Mouse (Mus musculus) regulatory T cell (primary cell): ENCODE measurements around the gene Tmem54.

Experiments used
- in situ Hi-C: fragments of 300-600 bp; cut with MboI, MseI; formaldehyde crosslinking; loops from one replicate; pipeline ENCODE4 v1.15.1; 2025; ENCODE audit warnings: high pct_unique_total_duplicates

The Tmem54 gene

GRCm38 (mm10) chr4:129149321-129149720, 44.0 kb downstream of the Tmem54 start:
- in situ Hi-C loops = no loop called here

GRCm38 (mm10) chr4:129151276-129151811, 46.0 kb downstream of the Tmem54 start:
- in situ Hi-C loops = no loop called here

GRCm38 (mm10) chr4:129157541-129157940, 52.2 kb downstream of the Tmem54 start:
- in situ Hi-C loops = no loop called here

- in situ Hi-C loops = no loop called here
These were observed 53.2 kb downstream of the Tmem54 start for GRCm38 (mm10) chr4:129158549-129158948.

GRCm38 (mm10) chr4:129161076-129161475, 55.7 kb downstream of the Tmem54 start:
- in situ Hi-C loops = no loop called here
